Mouse (Mus musculus) adrenal gland, postnatal 14 days (tissue): Measurements from ENCODE around the gene Abcg8. TPM values are rescaled to one million over a fixed set of nuclear protein-coding genes. Genes with fewer than 3 reads are reported as not detected.

Experiments used
- DNase-seq: peaks from one replicate; pipeline ENCODE4 v3.0.0; 2021; ENCODE audit warnings: mixed read lengths
- long read RNA-seq, 2 experiments: library from polyadenylated mRNA; stranded (forward); transcript quantifications; one replicate each; pipeline ENCODE4 v2.0.0; 2021
- total RNA-seq: library from RNA; stranded (reverse); gene quantifications from 2 replicates; pipeline ENCODE4 v1.2.3, GENCODE M21; 2021

Abcg8 gene
- 0.49 and 17.1 TPM in 2 replicates for total RNA-seq
- long read RNA-seq, experiment 1, partial matches to known transcripts, result 0 of 1 reads
- long read RNA-seq, experiment 1, other reads (novel, unspliced or antisense), result 0 of 1 reads
- long read RNA-seq, experiment 2, transcript Abcg8-203 (13 exons, 2,284 nt), result major isoform, 12 of 22 reads
- long read RNA-seq, experiment 2, partial matches to known transcripts, result 3 of 22 reads
- long read RNA-seq, experiment 2, other reads (novel, unspliced or antisense), result 4 of 22 reads

DNA sequence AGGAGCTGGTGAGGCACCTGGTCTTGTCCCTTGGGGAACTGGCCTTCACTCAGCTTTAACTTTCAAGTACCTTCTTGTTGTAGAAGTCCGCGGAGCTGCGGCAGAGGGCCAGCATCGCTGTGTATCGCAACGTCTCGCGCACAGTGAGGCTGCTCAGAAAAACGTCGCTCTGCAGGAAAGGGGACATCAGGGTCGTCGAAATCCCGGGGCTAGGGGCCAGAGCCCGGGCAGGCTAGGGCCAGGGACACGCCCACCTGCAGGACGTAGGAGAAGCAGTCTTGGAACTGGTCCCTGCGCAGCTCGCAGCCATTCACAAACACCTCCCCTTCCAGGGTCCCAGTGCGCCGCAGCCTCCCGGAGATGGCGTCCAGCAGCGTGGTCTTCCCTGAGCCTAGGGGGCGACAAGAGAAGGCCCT is at the start of gene Abcg8:
TSS of gene Abcg8 (plus strand) at position 352 of the 416 bp plus-strand sequence.
- DNase-seq, result peak; percentile 34

- peak; percentile 19 for DNase-seq
These were observed 49.2 kb upstream of the Abcg8 start for GRCm38 (mm10) chr17:84626857-84627305.

- DNase-seq, result peak; percentile 55
These were observed 48.4 kb upstream of the Abcg8 start for GRCm38 (mm10) chr17:84627721-84628120.

DNA sequence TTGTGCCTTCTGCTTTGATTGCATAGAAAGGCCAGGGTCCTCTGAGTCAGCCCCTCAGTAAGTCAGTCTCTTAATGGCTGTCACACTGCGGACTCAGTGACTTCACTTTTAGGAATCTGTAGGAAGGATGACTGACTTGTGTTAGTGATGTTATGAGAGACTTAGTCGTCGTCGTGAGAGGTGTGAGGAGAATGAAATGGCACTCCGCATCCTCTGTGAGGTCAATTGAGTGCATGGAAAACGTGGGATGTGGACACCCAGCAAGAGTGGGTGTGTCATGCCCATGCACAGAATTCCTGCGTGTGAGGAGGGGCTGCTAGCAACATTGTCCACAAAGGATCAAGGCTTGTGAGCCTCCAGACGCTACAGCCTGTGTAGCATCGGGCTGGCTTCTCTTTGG is 47.5 kb upstream of the Abcg8 start:
- DNase-seq, result peak; percentile 27

DNA sequence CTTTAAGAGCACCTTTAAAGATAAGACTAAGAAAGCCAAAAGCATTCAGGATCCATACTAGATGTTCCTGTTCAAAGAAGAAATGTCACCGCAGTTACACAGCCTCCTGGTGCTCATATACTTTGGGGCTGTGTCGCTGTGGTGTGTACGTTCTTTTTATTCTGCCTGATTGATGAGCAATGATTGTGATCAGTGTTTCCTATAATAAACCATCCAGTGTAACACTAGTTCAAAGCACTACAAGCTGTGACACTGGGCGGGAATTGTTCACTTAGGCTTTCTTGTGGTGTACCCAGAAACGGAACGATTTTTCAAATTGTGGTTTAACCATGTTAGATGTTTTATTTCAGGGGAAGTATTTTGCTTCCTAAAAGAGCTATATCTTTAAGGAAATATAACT is 44.3 kb upstream of the Abcg8 start:
- no peak for DNase-seq

GRCm38 (mm10) chr17:84633443-84633842 is 42.7 kb upstream of the Abcg8 start:
- DNase-seq, result no peak

- DNase-seq, result no peak
These were observed 39.8 kb upstream of the Abcg8 start for GRCm38 (mm10) chr17:84636328-84636727.

- DNase-seq, result no peak
These were observed 38.1 kb upstream of the Abcg8 start for GRCm38 (mm10) chr17:84637971-84638370.

GRCm38 (mm10) chr17:84639796-84640378 is 36.2 kb upstream of the Abcg8 start:
- DNase-seq, result no peak

- DNase-seq, result peak; percentile 72
These were observed 34.2 kb upstream of the Abcg8 start for GRCm38 (mm10) chr17:84641893-84642292.

DNA sequence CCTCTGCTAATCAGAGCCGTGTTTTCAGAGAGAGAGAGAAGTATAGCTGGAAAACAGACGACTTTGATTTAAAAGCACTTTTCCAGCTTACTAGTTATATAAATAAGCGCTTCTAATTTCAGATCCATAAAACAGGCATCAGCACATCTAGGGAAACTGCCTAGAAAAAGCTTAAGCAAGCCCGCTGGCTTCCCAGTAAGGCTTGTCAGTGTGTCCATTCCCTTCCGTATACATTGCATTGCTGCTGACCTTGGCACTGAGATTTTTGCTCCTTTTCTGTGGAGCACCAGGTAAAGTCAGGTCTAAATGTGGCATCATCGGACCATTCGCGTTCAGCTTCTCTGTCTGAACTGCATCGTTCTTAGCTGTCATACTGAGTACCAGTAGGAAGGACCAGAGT is 33.8 kb upstream of the Abcg8 start:
- DNase-seq, result no peak

- no peak for DNase-seq
These were observed 31.6 kb upstream of the Abcg8 start for GRCm38 (mm10) chr17:84644292-84645050.

- DNase-seq, result no peak
These were observed 31.0 kb upstream of the Abcg8 start for GRCm38 (mm10) chr17:84645119-84645518.

- DNase-seq, result no peak
These were observed 30.2 kb upstream of the Abcg8 start for GRCm38 (mm10) chr17:84645894-84646293.

GRCm38 (mm10) chr17:84646477-84646876 is 29.6 kb upstream of the Abcg8 start:
- DNase-seq, result no peak

DNA sequence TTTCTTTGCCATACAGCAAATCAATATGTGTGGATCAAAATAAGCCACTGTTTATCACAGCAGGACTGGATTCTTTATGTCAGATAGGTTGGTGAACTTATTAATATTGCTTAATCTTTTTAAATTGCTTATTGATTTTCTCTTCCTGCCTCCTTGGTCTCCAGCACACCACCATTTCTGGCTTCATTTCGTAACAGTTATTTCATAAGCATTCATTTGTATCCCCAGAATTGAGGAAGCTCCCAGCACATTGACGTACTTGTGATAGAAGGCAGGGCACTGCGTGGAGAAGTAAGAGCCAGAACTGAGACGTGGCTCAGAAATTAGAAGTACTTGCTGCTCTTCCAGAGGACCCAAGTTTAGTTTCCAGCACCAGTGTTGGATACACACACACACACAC is 28.5 kb upstream of the Abcg8 start:
- DNase-seq, result no peak

GRCm38 (mm10) chr17:84650302-84651017 is 25.6 kb upstream of the Abcg8 start:
- no peak for DNase-seq

DNA sequence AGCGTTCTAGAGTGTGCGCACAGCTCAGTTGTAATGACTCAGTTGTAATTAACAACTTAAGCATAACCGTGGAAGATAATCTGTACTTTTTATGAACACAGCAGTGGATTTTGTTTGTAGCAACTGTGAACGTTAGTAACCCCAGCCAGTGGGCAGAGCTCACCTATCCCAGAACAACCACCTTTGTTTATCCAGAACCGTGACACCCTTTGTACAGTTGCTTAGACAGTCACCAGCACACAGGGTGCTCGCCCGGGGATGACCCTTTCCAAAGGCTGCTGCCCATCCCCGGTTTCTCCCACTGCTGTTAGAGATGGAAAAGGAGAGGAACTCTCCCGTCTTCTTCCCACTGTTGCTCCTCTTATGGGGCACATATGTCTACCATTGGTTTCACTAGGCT is 22.6 kb upstream of the Abcg8 start:
- no peak for DNase-seq

DNA sequence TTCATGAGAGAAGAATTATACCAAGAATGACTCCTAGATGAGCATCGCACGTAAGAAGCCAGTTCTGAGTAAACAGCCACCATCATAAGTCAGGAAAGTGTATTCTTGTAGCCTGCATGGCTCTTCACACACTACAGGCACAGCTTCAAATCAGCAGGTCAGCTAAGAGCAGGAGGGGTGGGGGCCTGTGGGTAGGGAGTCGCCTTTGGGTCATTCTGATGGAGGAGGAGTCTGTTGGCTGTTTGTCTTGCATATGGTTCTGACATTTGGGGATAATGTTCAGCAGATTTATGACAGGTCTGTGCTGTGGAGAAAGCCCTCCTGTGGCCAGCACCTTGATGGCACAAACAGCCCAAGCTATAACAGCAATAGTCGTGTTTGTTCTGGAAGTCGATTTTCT is 19.9 kb upstream of the Abcg8 start:
- DNase-seq, result no peak

DNA sequence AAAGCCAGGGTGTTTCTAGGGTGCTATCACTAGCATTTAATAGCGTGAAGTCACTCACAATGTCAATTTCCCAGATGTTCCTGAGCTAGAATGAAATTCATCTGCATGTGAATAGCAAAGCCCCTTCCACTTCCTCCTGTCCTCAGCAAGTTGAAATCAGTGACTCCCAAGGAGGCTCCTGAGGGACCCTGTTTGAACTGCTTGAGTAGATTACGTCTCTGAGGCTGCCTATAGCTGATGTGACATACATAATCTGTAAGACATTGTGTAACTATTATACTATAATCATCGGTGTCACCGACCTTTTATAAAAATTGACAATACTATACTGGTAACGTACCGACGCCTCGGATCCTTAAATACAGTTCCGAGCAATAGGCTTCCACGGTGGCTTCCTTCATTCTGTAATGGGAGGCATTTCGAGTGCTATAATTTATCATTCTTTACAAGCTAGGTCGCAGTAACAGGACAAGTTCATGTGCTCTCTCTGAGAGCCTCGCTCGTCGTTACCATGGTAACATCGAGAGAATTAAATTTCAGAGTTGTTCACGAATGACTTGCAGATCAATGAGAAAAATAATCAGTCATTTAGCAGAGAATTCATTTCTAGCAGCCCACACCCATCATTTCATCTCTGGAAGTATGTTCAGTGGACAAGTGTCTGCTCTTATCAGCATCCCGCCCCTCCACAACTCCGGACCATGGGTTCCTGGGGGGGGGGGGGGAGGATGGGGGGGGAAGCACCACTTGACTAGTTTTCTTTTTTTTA is 19.3 kb upstream of the Abcg8 start:
- DNase-seq, result no peak

- no peak for DNase-seq
These were observed 18.7 kb upstream of the Abcg8 start for GRCm38 (mm10) chr17:84657422-84657732.

DNA sequence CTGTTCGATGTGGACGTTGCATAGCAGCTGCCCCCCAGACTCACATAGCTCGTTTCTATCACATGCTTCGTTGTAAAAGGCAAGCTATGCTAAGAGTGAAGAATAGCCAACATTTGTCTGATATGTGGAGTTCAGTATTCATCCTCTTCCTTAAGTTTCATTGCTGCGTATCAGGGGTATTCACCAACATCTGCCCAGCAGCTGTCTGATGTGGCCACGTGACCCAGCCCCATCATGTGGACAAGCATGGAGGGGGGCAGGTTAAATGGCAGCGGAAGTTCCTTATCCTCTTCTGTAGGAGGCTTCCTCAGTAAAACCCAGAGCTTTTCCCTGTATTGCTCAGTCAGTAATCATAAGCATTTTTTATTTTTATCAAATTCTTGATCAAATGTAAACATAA is 18.3 kb upstream of the Abcg8 start:
- no peak for DNase-seq
